Mouse (Mus musculus) CD4-positive, CD25-positive, alpha-beta regulatory T cell, adult 4 months (primary cell): ENCODE measurements around the gene Mcpt2. TPM values are rescaled to one million over a fixed set of nuclear protein-coding genes. Genes with fewer than 3 reads are reported as not detected.
"Not testable (repeated sequence)": the region's sequence is repeated elsewhere in the genome, so short reads cannot be mapped to it uniquely, and the experiment has no call there.

Source experiments
- ATAC-seq: one replicate; pipeline ENCODE4 v1.8.0; 2017
- polyA plus RNA-seq, 2 experiments: library from polyadenylated mRNA; unstranded; fragments of 100-300 nt; shearing (Covaris generic); gene quantifications; one replicate each; pipeline ENCODE4 v1.2.1; 2017

Mcpt2 gene
- not detected for polyA plus RNA-seq

DNA sequence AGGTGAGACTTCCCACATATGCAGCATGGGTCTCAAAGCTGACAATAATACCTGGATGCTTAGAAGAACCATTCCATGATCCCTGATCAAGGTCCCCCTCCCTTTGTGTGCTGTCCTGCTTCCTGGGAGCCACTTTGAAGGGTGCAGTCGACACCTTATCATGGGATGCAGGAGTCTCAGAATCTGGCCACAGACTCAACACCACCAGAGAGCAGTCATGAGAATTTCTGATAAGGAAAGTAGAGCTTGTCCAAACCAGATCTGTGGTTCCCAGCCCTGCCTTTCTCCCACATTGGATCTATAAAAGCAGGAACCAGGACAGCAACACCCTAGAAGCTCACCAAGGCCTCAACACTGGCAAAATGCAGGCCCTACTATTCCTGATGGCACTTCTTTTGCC is at the start of gene Mcpt2:
Gene Mcpt2 (plus strand): TSS at position 250 of the 400 bp plus-strand sequence.
- ATAC-seq, result not testable (repeated sequence)

DNA sequence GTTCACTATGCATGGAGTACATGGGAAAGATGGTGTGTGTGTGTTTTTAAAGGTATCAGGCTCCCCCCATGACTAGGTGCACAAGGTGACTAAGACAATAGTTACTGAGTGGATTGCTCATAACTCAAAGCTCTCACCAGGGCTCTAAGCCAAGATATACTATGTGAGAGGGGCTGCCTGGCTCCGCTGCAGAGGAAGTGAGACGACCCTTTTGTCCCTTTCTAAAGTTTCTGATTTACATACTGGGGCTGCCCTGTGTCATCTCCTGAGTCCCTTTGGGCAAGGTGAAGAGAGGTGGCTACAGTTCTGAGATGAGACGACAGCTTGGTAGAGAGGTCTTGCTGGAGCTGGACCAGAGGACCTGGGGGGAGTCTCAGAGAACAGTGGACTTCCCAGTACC is 28.7 kb upstream of the Mcpt2 start:
- no peak for ATAC-seq

DNA sequence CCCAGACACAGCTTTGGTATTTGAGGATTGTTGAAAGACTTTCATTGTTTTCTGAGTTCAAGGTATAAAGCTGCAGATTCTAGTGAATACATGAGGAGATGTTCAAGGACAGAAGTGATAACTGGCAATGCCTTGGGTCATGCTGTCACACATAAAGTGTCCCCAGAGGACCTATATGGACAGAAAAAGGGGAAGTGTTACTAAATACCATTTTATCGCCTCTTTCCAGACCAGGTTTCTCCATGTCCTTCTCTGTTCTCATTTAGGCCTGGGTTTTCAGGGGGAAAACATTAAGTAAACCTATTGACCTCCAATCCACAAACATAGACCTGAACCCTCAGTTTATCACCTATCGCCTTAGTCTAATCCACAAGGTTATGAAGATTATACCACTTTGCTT is 27.9 kb upstream of the Mcpt2 start:
- no peak for ATAC-seq

DNA sequence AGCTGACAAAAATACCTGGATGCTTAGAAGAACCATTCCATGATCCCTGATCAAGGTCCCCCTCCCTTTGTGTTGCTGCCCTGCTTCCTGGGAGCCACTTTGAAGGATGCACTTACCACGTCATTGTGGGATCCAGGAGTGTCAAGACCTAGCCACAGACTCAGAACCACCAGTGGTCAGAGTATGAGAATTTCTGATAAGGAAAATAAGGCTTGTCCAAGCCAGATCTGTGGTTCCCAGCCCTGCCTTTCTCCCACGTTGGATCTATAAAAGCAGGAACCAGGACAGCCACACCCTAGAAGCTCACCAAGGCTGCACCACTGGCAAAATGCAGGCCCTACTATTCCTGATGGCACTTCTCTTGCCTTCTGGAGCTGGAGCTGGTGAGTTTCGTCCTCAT is 24.2 kb upstream of the Mcpt2 start, which contains the start of gene Mcpt1:
Gene Mcpt1 (plus strand): TSS at position 301 of the 400 bp plus-strand sequence.
- ATAC-seq, result not testable (repeated sequence)

DNA sequence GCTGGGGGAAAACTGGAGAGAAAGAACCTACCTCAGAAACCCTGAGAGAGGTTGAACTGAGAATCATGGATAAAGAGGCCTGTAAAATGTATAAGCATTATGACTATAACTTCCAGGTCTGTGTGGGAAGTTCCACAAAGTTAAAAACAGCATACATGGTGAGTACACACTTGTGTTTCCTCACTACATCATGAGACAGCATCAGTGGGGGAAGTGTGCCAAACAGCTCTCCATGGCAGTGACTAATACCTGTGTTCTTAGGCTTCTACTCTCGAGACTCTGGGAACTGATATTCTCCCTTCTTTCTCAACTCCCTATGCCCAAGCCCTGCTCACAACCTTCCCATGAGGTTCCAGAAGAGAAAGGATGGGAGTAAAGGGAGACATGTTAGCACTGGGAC is 22.4 kb upstream of the Mcpt2 start:
- ATAC-seq, result no peak

DNA sequence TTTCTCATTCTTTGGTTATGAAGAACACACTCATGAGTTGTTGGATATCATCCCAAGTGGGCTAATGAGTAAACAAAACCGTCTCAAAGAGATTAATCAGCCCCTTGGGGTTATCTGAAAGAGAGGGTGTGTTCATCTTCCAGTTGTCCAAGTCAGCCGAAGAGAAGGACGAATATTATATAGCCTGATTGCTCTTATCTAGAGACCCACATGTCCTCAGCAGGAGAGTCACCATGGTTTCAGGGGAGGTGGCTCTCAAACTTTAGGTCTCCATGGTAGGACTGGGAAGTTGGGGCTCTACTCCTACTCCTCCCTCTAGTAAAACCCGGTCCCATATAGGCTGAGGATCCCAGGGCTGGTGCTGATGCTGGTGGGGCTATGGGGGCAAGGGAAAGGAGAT is 20.5 kb upstream of the Mcpt2 start:
- not testable (repeated sequence) for ATAC-seq

DNA sequence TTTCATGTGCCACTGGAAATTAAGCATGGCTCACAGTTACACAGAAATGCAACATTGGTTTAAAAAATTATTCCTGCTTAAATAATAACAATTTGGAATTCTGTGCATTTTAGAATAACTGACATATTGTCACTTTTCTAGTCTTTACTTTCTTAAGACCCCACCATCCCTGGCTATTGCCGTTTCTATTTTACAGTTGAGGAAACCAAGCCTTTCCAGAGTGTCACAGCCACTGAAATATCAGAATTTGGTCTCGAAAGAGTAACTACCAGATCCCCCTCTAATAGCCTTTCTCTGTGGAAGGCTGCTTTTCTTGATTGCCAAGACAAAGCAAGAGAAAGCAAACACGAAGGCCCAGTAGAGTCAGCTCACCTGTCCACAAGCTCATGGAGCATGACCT is 11.4 kb upstream of the Mcpt2 start, which contains the start of gene Mcpt9:
Gene Mcpt9 (minus strand): TSS at position 101 of the 400 bp plus-strand sequence.
- not testable (repeated sequence) for ATAC-seq

DNA sequence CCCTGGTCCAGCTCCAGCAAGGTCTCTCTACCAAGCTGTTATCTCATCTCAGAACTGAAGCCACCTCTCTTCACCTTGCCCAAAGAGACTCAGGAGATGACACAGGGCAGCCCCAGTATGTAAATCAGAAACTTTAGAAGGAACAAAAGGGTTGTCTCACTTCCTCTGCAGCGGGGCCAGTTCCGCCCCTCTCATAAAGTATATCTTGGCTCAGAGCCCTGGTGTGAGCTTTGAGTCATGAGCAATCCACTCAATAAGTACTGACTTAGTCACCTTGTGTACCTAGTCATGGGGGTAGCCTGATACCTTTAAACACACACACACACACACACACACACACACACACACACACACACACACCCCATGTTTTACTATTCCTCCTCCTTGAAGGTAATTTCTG is 7.4 kb upstream of the Mcpt2 start:
- ATAC-seq, result no peak

DNA sequence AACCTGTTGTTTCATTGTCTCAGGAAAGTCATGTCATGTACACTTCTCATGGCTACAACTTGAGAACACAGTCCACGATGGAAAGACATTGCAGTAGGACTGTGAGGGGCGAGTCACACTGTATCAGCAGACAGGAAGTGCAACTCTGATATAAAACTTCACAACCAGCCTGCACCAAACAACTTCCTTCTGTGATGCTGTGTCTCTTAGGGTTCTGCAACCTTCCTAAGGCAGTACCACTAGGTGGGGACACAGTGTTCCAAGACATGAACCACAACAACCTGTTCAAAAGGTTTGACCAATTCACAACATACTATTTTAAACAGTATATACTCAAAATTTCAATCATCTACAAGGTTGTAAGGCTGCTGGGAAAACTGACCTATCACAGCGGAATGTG is 13.6 kb downstream of the Mcpt2 start:
- ATAC-seq, result no peak

DNA sequence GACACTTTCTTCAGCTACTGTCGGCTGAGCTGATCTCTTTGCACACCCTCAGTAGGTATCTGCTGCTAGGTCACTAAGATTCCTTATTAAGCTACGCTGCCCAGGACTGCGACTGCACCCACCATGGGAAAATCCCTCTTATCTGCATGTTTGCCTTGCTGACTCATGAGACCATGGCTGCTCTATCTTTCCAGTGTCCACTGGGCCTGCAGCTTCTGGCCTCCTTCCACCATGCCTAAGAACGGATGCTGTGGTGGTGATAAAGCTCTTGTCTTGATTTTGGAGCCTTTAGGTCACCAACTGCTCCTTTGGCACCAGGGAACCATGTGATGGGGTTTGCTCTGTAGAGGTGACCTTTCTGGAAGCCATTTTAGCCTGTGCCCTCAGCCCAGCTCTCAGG is 15.9 kb downstream of the Mcpt2 start:
- no peak for ATAC-seq

DNA sequence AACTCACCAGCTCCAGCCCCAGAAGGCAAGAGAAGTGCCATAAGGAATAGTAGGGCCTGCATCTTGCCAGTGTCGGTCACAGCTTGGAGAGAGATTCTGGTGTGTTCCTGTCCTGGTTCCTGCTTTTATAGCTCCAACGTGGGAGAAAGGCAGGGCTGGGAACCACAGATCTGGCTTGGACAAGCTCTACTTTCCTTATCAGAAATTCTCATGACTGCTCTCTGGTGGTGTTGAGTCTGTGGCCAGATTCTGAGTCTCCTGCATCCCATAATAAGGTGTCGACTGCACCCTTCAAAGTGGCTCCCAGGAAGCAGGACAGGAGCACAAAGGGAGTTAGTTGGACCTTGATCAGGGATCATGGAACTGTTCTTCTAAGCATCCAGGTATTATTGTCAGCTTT is 20.4 kb downstream of the Mcpt2 start, which contains the start of gene Mcpt4:
Gene Mcpt4 (minus strand): TSS at position 101 of the 400 bp plus-strand sequence.
- not testable (repeated sequence) for ATAC-seq

DNA sequence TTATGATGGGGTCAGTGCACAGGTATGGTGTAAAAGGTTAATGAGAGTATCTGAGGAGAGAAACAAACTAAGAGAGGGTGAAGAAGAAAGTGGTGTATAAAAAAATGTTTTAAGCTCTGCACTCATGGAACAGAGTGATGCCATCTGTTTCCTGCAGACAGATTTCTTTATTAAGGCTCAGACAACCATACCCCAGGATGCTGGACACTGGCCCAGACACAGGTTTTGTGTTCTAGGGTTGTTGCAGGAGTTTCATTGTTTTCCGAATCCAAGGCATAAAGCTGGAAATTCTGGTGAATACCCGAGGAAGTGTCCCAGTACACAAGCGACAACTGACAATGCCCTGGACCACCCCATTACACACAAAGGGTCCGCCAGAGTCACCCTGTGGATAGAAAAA is 40.2 kb downstream of the Mcpt2 start:
- ATAC-seq, result no peak

DNA sequence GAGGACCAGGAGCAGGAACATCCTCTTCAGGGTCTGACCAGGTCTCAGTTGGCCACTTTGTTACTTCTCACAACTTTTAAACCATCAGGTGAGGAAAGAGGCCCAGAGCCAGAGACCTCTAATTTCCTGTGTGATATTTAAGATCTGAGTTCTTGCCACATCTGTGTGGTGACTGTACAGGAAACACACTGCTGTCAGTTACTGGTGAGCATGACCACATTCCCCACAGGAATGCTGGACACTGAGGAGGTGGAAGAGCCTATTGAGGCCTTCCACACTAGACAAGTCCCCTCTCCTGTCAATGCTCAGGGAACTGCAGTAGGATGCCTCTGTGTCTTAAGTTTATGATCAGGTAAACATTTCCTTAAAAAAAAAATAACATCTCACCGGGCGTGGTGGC is 43.3 kb downstream of the Mcpt2 start, which contains the start of gene Mcpt8:
Gene Mcpt8 (minus strand): TSS at position 107 of the 400 bp plus-strand sequence.
- ATAC-seq, result no peak

DNA sequence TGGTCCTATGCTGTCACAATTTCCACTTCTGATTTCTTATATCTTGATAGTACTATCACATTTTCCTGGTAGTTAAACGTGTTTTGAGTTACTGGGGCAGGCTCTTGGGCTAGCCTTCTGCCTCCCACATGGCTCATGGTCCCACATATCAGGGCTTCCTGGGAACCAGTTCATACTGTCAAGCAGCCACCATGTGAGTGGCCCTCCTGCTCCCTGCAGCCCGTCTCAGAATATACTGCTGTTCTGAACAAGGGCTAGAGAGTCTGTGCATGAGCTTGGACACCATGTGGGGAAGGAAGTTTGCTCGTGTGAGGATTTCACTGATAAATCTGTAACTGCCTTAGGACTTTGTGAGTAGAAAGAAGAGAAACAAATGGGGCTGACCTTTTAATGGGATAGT is 44.9 kb downstream of the Mcpt2 start:
- ATAC-seq, result no peak

DNA sequence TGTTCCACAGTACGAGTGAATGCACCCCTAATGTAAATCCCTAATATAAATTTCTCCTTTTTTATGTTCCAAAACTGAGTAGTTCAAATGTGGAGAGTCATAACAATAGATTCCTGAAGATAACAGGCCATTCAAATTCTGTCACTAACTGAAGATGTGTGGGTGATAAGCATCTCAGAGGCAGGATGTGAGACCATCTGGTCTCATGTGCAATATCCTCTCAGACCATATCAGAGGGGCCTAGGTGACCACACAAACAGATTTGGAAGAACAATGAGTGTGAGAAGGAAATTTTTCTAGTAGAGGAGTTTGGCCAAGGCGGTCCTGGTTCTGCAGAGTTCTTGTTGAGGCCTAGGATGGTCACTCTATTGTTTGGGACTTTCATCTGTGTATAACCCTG is 51.5 kb downstream of the Mcpt2 start:
- no peak for ATAC-seq

Other genes starting within 250 kb of the Mcpt2 start
- gene Nfatc4, start 218.9 kb upstream of the Mcpt2 start, polyA plus RNA-seq, result not detected
- gene Nynrin, start 188.0 kb upstream of the Mcpt2 start, polyA plus RNA-seq, result under 1 TPM; 0.04 to 0.11 TPM
- not detected for gene Cbln3, start 157.6 kb upstream of the Mcpt2 start, polyA plus RNA-seq
- 10 to 100 TPM; 13.4 to 13.9 TPM for gene Khnyn, start 157.1 kb upstream of the Mcpt2 start, polyA plus RNA-seq
- 100 to 1,000 TPM in 1 of 2 experiments, 10 to 100 TPM in 1; 88.4 to 115 TPM for gene Sdr39u1, start 141.7 kb upstream of the Mcpt2 start, polyA plus RNA-seq
- gene Cma1, start 97.4 kb upstream of the Mcpt2 start, polyA plus RNA-seq, result not detected
- gene Cma2, start 91.1 kb upstream of the Mcpt2 start, polyA plus RNA-seq, result not detected
- not detected for gene Mcpt1, start 24.1 kb upstream of the Mcpt2 start, polyA plus RNA-seq
- gene Mcpt9, start 11.5 kb upstream of the Mcpt2 start, polyA plus RNA-seq, result not detected
- gene Mcpt4, start 20.3 kb downstream of the Mcpt2 start, polyA plus RNA-seq, result not detected
- not detected for gene Mcpt8, start 43.2 kb downstream of the Mcpt2 start, polyA plus RNA-seq
- not detected for gene Ctsg, start 60.5 kb downstream of the Mcpt2 start, polyA plus RNA-seq
- not detected for gene Gzme, start 78.6 kb downstream of the Mcpt2 start, polyA plus RNA-seq
- not detected for gene Gzmd, start 90.6 kb downstream of the Mcpt2 start, polyA plus RNA-seq
- not detected for gene Gzmg, start 117.5 kb downstream of the Mcpt2 start, polyA plus RNA-seq
- gene Gzmn, start 132.6 kb downstream of the Mcpt2 start, polyA plus RNA-seq, result not detected
- under 1 TPM in 1 of 2 experiments, not detected in 1; 0.35 TPM for gene Gzmf, start 169.4 kb downstream of the Mcpt2 start, polyA plus RNA-seq
- gene Gzmc, start 192.6 kb downstream of the Mcpt2 start, polyA plus RNA-seq, result 1 to 10 TPM; 6.5 to 9.5 TPM
- 10 to 100 TPM; 32.6 to 34.9 TPM for gene Gzmb, start 220.2 kb downstream of the Mcpt2 start, polyA plus RNA-seq